Mouse (Mus musculus) E14TG2a.4 (cell line): ENCODE data around the gene Bean1.

Experiments used
- CTCF ChIP-seq: conservative IDR thresholded peaks from 2 replicates; pipeline ENCODE4 v1.5.1; 2014; ENCODE audit warnings: low read length
- NANOG ChIP-seq: IDR thresholded peaks from 2 replicates; pipeline ENCODE4 v1.6.1; 2014; ENCODE audit warnings: borderline replicate concordance, low read length, mixed read lengths
- POU5F1 ChIP-seq: IDR thresholded peaks from 2 replicates; pipeline ENCODE4 v1.6.1; 2014; ENCODE audit warnings: low read length, borderline replicate concordance

- no peak for TF ChIP-seq CTCF
- TF ChIP-seq POU5F1 = no peak
- TF ChIP-seq NANOG = no peak
Measured at GRCm38 (mm10) chr8:104239418-104239861, 69.2 kb downstream of the Bean1 start.
